Mouse (Mus musculus) hematopoietic stem cell, adult 5-6 weeks (primary cell): ENCODE data around the gene Ndufv1. TPM values are rescaled to one million over a fixed set of nuclear protein-coding genes. Genes with fewer than 3 reads are reported as not detected.
"Not testable (repeated sequence)": the region's sequence is repeated elsewhere in the genome, so short reads cannot be mapped to it uniquely, and the experiment has no call there.

Source experiments
- ATAC-seq, 2 experiments: fragments of 125-278 bp in 1 of 2; replicated peaks in 1 of 2; 2 replicates each; pipeline ENCODE4 v1.8.0; 2016 to 2017; ENCODE audit warnings: inconsistent platforms in 2 of 2, mild to moderate bottlenecking in 2 of 2, moderate number of reproducible peaks in 2 of 2, low read depth in 1 of 2, moderate TSS enrichment in 1 of 2; ENCODE audit not compliant: low FRiP score in 2 of 2, poor library complexity in 2 of 2, severe bottlenecking in 2 of 2, insufficient read depth in 1 of 2, low TSS enrichment in 1 of 2
- total RNA-seq: library from RNA; stranded (forward); fragments of 172-1452, 232-1000 nt; gene quantifications from 2 replicates; pipeline ENCODE4 v1.2.3, GENCODE M21; 2017

The Ndufv1 gene
- total RNA-seq, 1 experiment from 2014 or later, result 166 TPM

- ATAC-seq, result no peak; a peak in 1 of 4 replicates
Measured at GRCm38 (mm10) chr19:3964030-3964429, 48.6 kb downstream of the Ndufv1 start.

- no peak for ATAC-seq
Measured at GRCm38 (mm10) chr19:3962469-3962868, 50.1 kb downstream of the Ndufv1 start.

- not testable (repeated sequence) for ATAC-seq
Measured at GRCm38 (mm10) chr19:3961805-3962204, 50.8 kb downstream of the Ndufv1 start.

GRCm38 (mm10) chr19:3960211-3960610, 52.4 kb downstream of the Ndufv1 start:
- ATAC-seq, result no peak

- no peak for ATAC-seq
Measured at GRCm38 (mm10) chr19:3959030-3959429, 53.6 kb downstream of the Ndufv1 start.

GRCm38 (mm10) chr19:3958470-3958869, 54.1 kb downstream of the Ndufv1 start, which contains the start of gene Aldh3b3:
Gene Aldh3b3, plus strand, starts transcription at chr19:3958645.
- ATAC-seq, result no peak

Other genes starting within 250 kb of the Ndufv1 start
- 75.8 and 85.8 TPM in 2 replicates for gene Kmt5b, start 245.4 kb downstream of the Ndufv1 start, total RNA-seq
- 54.7 and 61.2 TPM in 2 replicates for gene Chka, start 161.0 kb downstream of the Ndufv1 start, total RNA-seq
- 110 and 122 TPM in 2 replicates for gene Tcirg1, start 105.7 kb downstream of the Ndufv1 start, total RNA-seq
- gene Ndufs8, start 100.0 kb downstream of the Ndufv1 start, total RNA-seq, result 35.3 and 55.4 TPM in 2 replicates
- 6.6 and 12.6 TPM in 2 replicates for gene Aldh3b1, start 83.0 kb downstream of the Ndufv1 start, total RNA-seq
- gene Unc93b1, start 77.6 kb downstream of the Ndufv1 start, total RNA-seq, result 79.6 and 90.4 TPM in 2 replicates
- gene Aldh3b3, start 54.2 kb downstream of the Ndufv1 start, total RNA-seq, result 0.31 TPM in 1 of 2 replicates, not detected in the other
- gene Aldh3b2, start 40.5 kb downstream of the Ndufv1 start, total RNA-seq, result 0.56 TPM in 1 of 2 replicates, not detected in the other
- 6.8 and 8.4 TPM in 2 replicates for gene Acy3, start 26.2 kb downstream of the Ndufv1 start, total RNA-seq
- gene Tbx10, start 20.1 kb downstream of the Ndufv1 start, total RNA-seq, result not detected in 2 replicates
- gene Nudt8, start 12.2 kb downstream of the Ndufv1 start, total RNA-seq, result 4.5 and 13.5 TPM in 2 replicates
- 1.8 and 2.3 TPM in 2 replicates for gene Gm49405, start 12.2 kb downstream of the Ndufv1 start, total RNA-seq
- 1.5 and 1.9 TPM in 2 replicates for gene Doc2g, start 9.5 kb downstream of the Ndufv1 start, total RNA-seq
- gene Gstp1, start 25.2 kb upstream of the Ndufv1 start, total RNA-seq, result 62.7 and 72.5 TPM in 2 replicates
- not detected in 2 replicates for gene Gstp2, start 33.2 kb upstream of the Ndufv1 start, total RNA-seq
- gene Gstp3, start 46.8 kb upstream of the Ndufv1 start, total RNA-seq, result 1.4 and 13.2 TPM in 2 replicates
- gene Cabp2, start 68.8 kb upstream of the Ndufv1 start, total RNA-seq, result not detected in 2 replicates
- 13.3 and 18.8 TPM in 2 replicates for gene Cdk2ap2, start 84.4 kb upstream of the Ndufv1 start, total RNA-seq
- 20.0 and 22.4 TPM in 2 replicates for gene Pitpnm1, start 87.2 kb upstream of the Ndufv1 start, total RNA-seq
- gene Aip, start 113.1 kb upstream of the Ndufv1 start, total RNA-seq, result 60.3 and 78.0 TPM in 2 replicates
- not detected in 2 replicates for gene Gpr152, start 127.0 kb upstream of the Ndufv1 start, total RNA-seq
- not detected in 2 replicates for gene Cabp4, start 131.2 kb upstream of the Ndufv1 start, total RNA-seq
- gene Coro1b, start 135.8 kb upstream of the Ndufv1 start, total RNA-seq, result 66.9 and 109 TPM in 2 replicates
- gene Ptprcap, start 140.8 kb upstream of the Ndufv1 start, total RNA-seq, result 229 and 295 TPM in 2 replicates
- 16.2 and 18.8 TPM in 2 replicates for gene Rps6kb2, start 150.5 kb upstream of the Ndufv1 start, total RNA-seq
- 11.2 and 16.2 TPM in 2 replicates for gene Carns1, start 162.7 kb upstream of the Ndufv1 start, total RNA-seq
- 59.8 and 70.8 TPM in 2 replicates for gene Tbc1d10c, start 178.5 kb upstream of the Ndufv1 start, total RNA-seq
- gene Ppp1ca, start 179.3 kb upstream of the Ndufv1 start, total RNA-seq, result 384 and 392 TPM in 2 replicates
- gene Rad9a, start 188.9 kb upstream of the Ndufv1 start, total RNA-seq, result 16.4 and 17.3 TPM in 2 replicates
- 12.8 and 17.3 TPM in 2 replicates for gene Clcf1, start 201.4 kb upstream of the Ndufv1 start, total RNA-seq
- gene AC109138.7, start 201.6 kb upstream of the Ndufv1 start, total RNA-seq, result not detected in 2 replicates
- 61.0 and 88.8 TPM in 2 replicates for gene Pold4, start 219.1 kb upstream of the Ndufv1 start, total RNA-seq